Mouse (Mus musculus) urinary bladder, postnatal 10 days (tissue): ENCODE measurements around the gene Lrrc66.

Experiments
- DNase-seq: peaks from one replicate; pipeline ENCODE4 v3.0.0; 2022; ENCODE audit warnings: low spot score

Gene Lrrc66

GRCm38 (mm10) chr5:73632291-73632690, at the start of gene Lrrc66:
Gene Lrrc66 (minus strand): TSS chr5:73632526.
- no peak for DNase-seq

GRCm38 (mm10) chr5:73676626-73677025, 44.3 kb upstream of the Lrrc66 start:
- DNase-seq = no peak

GRCm38 (mm10) chr5:73675604-73676003, 43.3 kb upstream of the Lrrc66 start:
- DNase-seq = no peak

GRCm38 (mm10) chr5:73669386-73669785, 37.1 kb upstream of the Lrrc66 start:
- DNase-seq = no peak

GRCm38 (mm10) chr5:73667877-73668276, 35.6 kb upstream of the Lrrc66 start:
- no peak for DNase-seq

- no peak for DNase-seq
These were observed 34.4 kb upstream of the Lrrc66 start for GRCm38 (mm10) chr5:73666695-73667094.

- DNase-seq = no peak
These were observed 19.5 kb upstream of the Lrrc66 start for GRCm38 (mm10) chr5:73651855-73652201.

GRCm38 (mm10) chr5:73651061-73651854, 18.9 kb upstream of the Lrrc66 start, which contains the start of gene Spata18:
Gene Spata18 (plus strand): TSS chr5:73651379.
- DNase-seq = no peak

- no peak for DNase-seq
These were observed 18.1 kb upstream of the Lrrc66 start for GRCm38 (mm10) chr5:73650365-73650964.

GRCm38 (mm10) chr5:73647261-73647900, 15.1 kb upstream of the Lrrc66 start, which contains the start of gene Sgcb:
Gene Sgcb (minus strand): TSS chr5:73647790.
- DNase-seq = peak; percentile 35

- no peak for DNase-seq
These were observed 9.8 kb upstream of the Lrrc66 start for GRCm38 (mm10) chr5:73642091-73642490.

GRCm38 (mm10) chr5:73641058-73641457, 8.7 kb upstream of the Lrrc66 start:
- DNase-seq = no peak

- DNase-seq = no peak
These were observed 5.2 kb upstream of the Lrrc66 start for GRCm38 (mm10) chr5:73637337-73638107.

GRCm38 (mm10) chr5:73633141-73633540, 815 bp upstream of the Lrrc66 start:
- DNase-seq = peak; percentile 29

GRCm38 (mm10) chr5:73631001-73631558, 1.2 kb downstream of the Lrrc66 start:
- DNase-seq = no peak

- DNase-seq = no peak
These were observed 2.2 kb downstream of the Lrrc66 start for GRCm38 (mm10) chr5:73630141-73630540.

GRCm38 (mm10) chr5:73627991-73628390, 4.3 kb downstream of the Lrrc66 start:
- DNase-seq = no peak

GRCm38 (mm10) chr5:73627559-73627958, 4.8 kb downstream of the Lrrc66 start:
- no peak for DNase-seq

- no peak for DNase-seq
These were observed 5.5 kb downstream of the Lrrc66 start for GRCm38 (mm10) chr5:73626842-73627241.

GRCm38 (mm10) chr5:73625505-73625904, 6.8 kb downstream of the Lrrc66 start:
- no peak for DNase-seq

GRCm38 (mm10) chr5:73618969-73619368, 13.4 kb downstream of the Lrrc66 start:
- DNase-seq = no peak

GRCm38 (mm10) chr5:73615211-73615610, 17.1 kb downstream of the Lrrc66 start:
- DNase-seq = no peak
